In the genomic region with DNA sequence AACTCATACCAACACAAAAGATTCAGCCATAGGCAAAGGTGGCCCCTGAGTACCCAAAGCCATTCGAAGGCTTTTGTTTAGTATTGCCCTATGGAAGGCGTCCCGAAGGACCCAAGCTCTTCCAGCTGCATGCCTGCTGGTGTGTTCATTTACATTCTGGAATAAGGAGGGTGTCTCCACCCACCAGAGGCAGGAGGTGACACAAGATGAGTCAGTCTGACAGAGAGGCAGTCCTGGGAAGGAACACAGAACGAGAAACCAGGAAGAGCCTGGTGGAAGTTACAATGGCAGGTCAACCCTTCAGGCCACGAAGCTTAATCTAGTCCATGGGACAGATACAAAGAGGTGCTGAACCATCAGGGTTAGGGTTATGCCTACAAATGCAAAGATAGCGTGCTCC, we compare ENCODE assay signal across 23 mouse cellular contexts.
A peak's percentile ranks its signal among the peaks of the same experiment; 100 is the strongest.
DNase-seq lines count a peak whose midpoint lies in the region; ATAC-seq and TF ChIP-seq lines count a peak whose summit lies in the region.
"Had no signal": no experiment of that assay in that cellular context is flagged by ENCODE, and none has a peak within 500 bp of the region (broad histone marks: within the 10 kb centered on the region; RNA-seq: fewer than 3 reads in every experiment).

No protein-coding gene starts in this region.

- WGBS in heart, embryonic 15.5 days = 64% methylated on average over 6 of the region's 6 CpGs

- no peaks in the 10 kb centered on the region for H3K9me3 ChIP-seq in heart, embryonic 15.5 days (replicated peaks)
- H3K9me3 ChIP-seq: embryonic facial prominence, embryonic 15.5 days; forebrain, embryonic 13.5 days; hindbrain, embryonic 12.5 days; liver, embryonic 12.5 days; midbrain, embryonic 10.5 days; midbrain, embryonic 15.5 days; neural tube, embryonic 15.5 days had no signal

- ATAC-seq in heart, embryonic 15.5 days (replicated peaks; ENCODE audit: insufficient number of reproducible peaks, insufficient read depth, low FRiP score, low read depth) = no peak
- ATAC-seq: CD4-positive, CD25-positive, alpha-beta regulatory T cell, adult 4 months; forebrain, embryonic 13.5 days; intestine, embryonic 16.5 days; liver, embryonic 12.5 days; midbrain, embryonic 15.5 days had no signal

- TF ChIP-seq CTCF in gastrocnemius, adult 2 months (IDR thresholded peaks at IDR 0.05) = no peak
- no peak for TF ChIP-seq CTCF in testis, adult 2 months (IDR thresholded peaks at IDR 0.05; ENCODE audit: control insufficient read depth, insufficient read depth, insufficient replicate concordance, low read depth, low read length)

- peaks cover 25% of the 10 kb centered on the region for H3K4me1 ChIP-seq in heart, embryonic 15.5 days (replicated peaks)
- H3K4me1 ChIP-seq in testis, adult 2 months (ENCODE audit: control insufficient read depth, insufficient read depth, low read length) = peaks cover 3% of the 10 kb centered on the region
- H3K4me1 ChIP-seq: forebrain, embryonic 13.5 days; midbrain, embryonic 15.5 days; neural tube, embryonic 15.5 days had no signal

- H3K27me3 ChIP-seq in heart, embryonic 15.5 days = no peaks in the 10 kb centered on the region
- no peaks in the 10 kb centered on the region for H3K27me3 ChIP-seq in testis, adult 2 months (ENCODE audit: control insufficient read depth, insufficient read depth, low read length)
- H3K27me3 ChIP-seq: embryonic facial prominence, embryonic 15.5 days; hindbrain, embryonic 12.5 days; liver, embryonic 12.5 days; midbrain, embryonic 15.5 days; neural tube, embryonic 15.5 days had no signal

- no peak overlapping the region for H3K4me3 ChIP-seq in gastrocnemius, adult 2 months
- H3K4me3 ChIP-seq in heart, embryonic 15.5 days = no peak overlapping the region
- H3K4me3 ChIP-seq in testis, adult 2 months (ENCODE audit: control insufficient read depth, low read depth, low read length) = no peak overlapping the region
- H3K4me3 ChIP-seq: embryonic facial prominence, embryonic 15.5 days; forebrain, embryonic 13.5 days; hindbrain, embryonic 12.5 days; liver, embryonic 12.5 days; midbrain, embryonic 10.5 days; midbrain, embryonic 15.5 days; neural tube, embryonic 15.5 days had no signal

- H3K36me3 ChIP-seq in heart, embryonic 15.5 days = peaks cover 18% of the 10 kb centered on the region
- no peaks in the 10 kb centered on the region for H3K36me3 ChIP-seq in testis, adult 2 months (ENCODE audit: control insufficient read depth, insufficient read depth, low read length)
- H3K36me3 ChIP-seq: hindbrain, embryonic 12.5 days; midbrain, embryonic 10.5 days; midbrain, embryonic 15.5 days; neural tube, embryonic 15.5 days had no signal

- H3K27ac ChIP-seq in gastrocnemius, adult 2 months = peak overlapping the region; percentile 49
- H3K27ac ChIP-seq in heart, embryonic 15.5 days = peak overlapping the region; percentile 45; the same call in 1 of the 2 replicates
- H3K27ac ChIP-seq in testis, adult 2 months (ENCODE audit: control insufficient read depth, insufficient read depth, low read depth, low read length) = peak overlapping the region; percentile 44; the same call in 1 of the 2 replicates
- H3K27ac ChIP-seq: embryonic facial prominence, embryonic 15.5 days; forebrain, embryonic 13.5 days; hindbrain, embryonic 12.5 days; kidney, postnatal 0 days; liver, embryonic 12.5 days; midbrain, embryonic 10.5 days; midbrain, embryonic 15.5 days; neural tube, embryonic 15.5 days had no signal

- TF ChIP-seq POLR2A in testis, adult 2 months (IDR thresholded peaks at IDR 0.05; ENCODE audit: control insufficient read depth, low read depth, low read length) = no peak

- H3K9ac ChIP-seq in heart, embryonic 15.5 days = no peak overlapping the region
- H3K9ac ChIP-seq: embryonic facial prominence, embryonic 15.5 days; forebrain, embryonic 13.5 days; hindbrain, embryonic 12.5 days; liver, embryonic 12.5 days; liver, postnatal 0 days; midbrain, embryonic 15.5 days; neural tube, embryonic 15.5 days had no signal

- DNase-seq in gastrocnemius, adult 2 months = no peak
- DNase-seq in gastrocnemius, postnatal 14 days = no peak
- no peak for DNase-seq in heart, postnatal 36 days
- DNase-seq in testis, postnatal 10 days (ENCODE audit: low spot score) = no peak
- DNase-seq in kidney, postnatal 36 days = no peak
- DNase-seq: kidney, adult 8-10 months; layer of hippocampus, postnatal 36 days; retina, postnatal 1 day; right cerebral cortex, postnatal 14 days; thymus, postnatal 36 days had no signal

- intact Hi-C loops in gastrocnemius, adult 2 months (cut with DNase I) = loop anchor here (10.0 kb wide), 1 partner anchor 165 kb away; a partner anchor contains a TSS
- intact Hi-C loops in gastrocnemius, postnatal 14 days (cut with DNase I; ENCODE audit: low total_unique reads) = no loop called here
- intact Hi-C loops in heart, postnatal 36 days (cut with DNase I) = loop anchor here (5.0 kb wide), 2 partner anchors 58 to 167 kb away; a partner anchor contains a TSS

- H3K4me2 ChIP-seq in heart, embryonic 15.5 days = no peak overlapping the region
- H3K4me2 ChIP-seq: embryonic facial prominence, embryonic 15.5 days; forebrain, embryonic 13.5 days; hindbrain, embryonic 12.5 days; liver, embryonic 12.5 days; midbrain, embryonic 15.5 days; neural tube, embryonic 15.5 days had no signal
